Mouse (Mus musculus) CH12.LX (cell line): Measurements from ENCODE around the gene Kank1. TPM values are rescaled to one million over a fixed set of nuclear protein-coding genes. Genes with fewer than 3 reads are reported as not detected.

Source experiments
- DNase-seq: peaks from one replicate; pipeline ENCODE4 v3.0.0-alpha.2; 2013; ENCODE audit errors: extremely low read depth
- H3K27ac ChIP-seq: 2 replicates; pipeline ENCODE4 v1.5.1; 2012; ENCODE audit warnings: low read depth, mild to moderate bottlenecking, control low read depth, moderate library complexity; ENCODE audit not compliant: insufficient read depth
- H3K27me3 ChIP-seq: replicated peaks from 2 replicates; pipeline ENCODE3; 2012; ENCODE audit warnings: inconsistent platforms
- H3K36me3 ChIP-seq, 2 experiments: replicated peaks in 1 of 2; 2 replicates each; pipeline versions ENCODE3 to v1.6.1; 2012; ENCODE audit warnings: inconsistent platforms in 1 of 2, low read length in 1 of 2, mild to moderate bottlenecking in 1 of 2, mixed read lengths in 1 of 2, moderate library complexity in 1 of 2; ENCODE audit not compliant: control insufficient read depth in 1 of 2, insufficient read depth in 1 of 2
- H3K4me1 ChIP-seq, 2 experiments: 2 replicates each; pipeline ENCODE4 v1.6.1; 2012; ENCODE audit warnings: inconsistent platforms in 1 of 2, moderate library complexity in 1 of 2; ENCODE audit not compliant: insufficient read depth in 2 of 2, control insufficient read depth in 1 of 2
- H3K4me2 ChIP-seq: 2 replicates; pipeline ENCODE4 v1.6.1; 2012; ENCODE audit warnings: low read depth, mild to moderate bottlenecking, control low read depth; ENCODE audit not compliant: poor library complexity, insufficient read depth, severe bottlenecking
- H3K4me3 ChIP-seq, 3 experiments: fragments of 150-350 bp in 1 of 3; sonication (generic) in 1 of 3; replicated peaks in 1 of 3; 2 replicates each; pipeline versions ENCODE3 to v1.5.1; 2011 to 2012; ENCODE audit warnings: low read depth in 2 of 3, low read length in 2 of 3, mild to moderate bottlenecking in 2 of 3, moderate library complexity in 2 of 3, control low read depth in 1 of 3, improper control_type of control experiment in 1 of 3, inconsistent platforms in 1 of 3, mixed read lengths in 1 of 3; ENCODE audit not compliant: poor library complexity in 1 of 3
- H3K79me2 ChIP-seq: replicated peaks from 2 replicates; pipeline ENCODE4 v1.6.1; 2012; ENCODE audit warnings: mild to moderate bottlenecking, moderate library complexity; ENCODE audit not compliant: control insufficient read depth, poor library complexity, insufficient read depth, severe bottlenecking; ENCODE audit errors: extremely low read depth
- H3K9ac ChIP-seq: 2 replicates; pipeline ENCODE4 v1.6.1; 2012; ENCODE audit warnings: low read depth, mild to moderate bottlenecking, control low read depth, moderate library complexity; ENCODE audit not compliant: insufficient read depth
- H3K9me3 ChIP-seq: replicated peaks from 2 replicates; pipeline ENCODE3; 2012; ENCODE audit warnings: low read length, inconsistent platforms, mixed read lengths
- BHLHE40 ChIP-seq: IDR thresholded peaks from 2 replicates; pipeline ENCODE4 v1.6.1; 2011; ENCODE audit warnings: mild to moderate bottlenecking, low read depth, low read length, improper control_type of control experiment
- CHD1 ChIP-seq: IDR thresholded peaks from 2 replicates; pipeline ENCODE4 v1.6.1; 2012; ENCODE audit warnings: low read depth, low read length, improper control_type of control experiment, inconsistent platforms
- CTCF ChIP-seq, 2 experiments: IDR thresholded peaks in 1 of 2; conservative IDR thresholded peaks in 1 of 2; 2 replicates each; pipeline ENCODE4 v1.5.1; 2011 to 2012; ENCODE audit warnings: low read depth in 2 of 2, low read length in 2 of 2, improper control_type of control experiment in 1 of 2, inconsistent platforms in 1 of 2, mild to moderate bottlenecking in 1 of 2, moderate library complexity in 1 of 2
- E2F4 ChIP-seq: IDR thresholded peaks from 2 replicates; pipeline ENCODE4 v1.6.1; 2011; ENCODE audit warnings: low read depth, low read length, improper control_type of control experiment; ENCODE audit not compliant: insufficient replicate concordance
- ETS1 ChIP-seq: conservative IDR thresholded peaks from 2 replicates; pipeline ENCODE4 v1.6.1; 2012; ENCODE audit warnings: low read depth, mild to moderate bottlenecking, inconsistent platforms, low read length, improper control_type of control experiment, moderate library complexity
- GABPA ChIP-seq: IDR thresholded peaks from 2 replicates; pipeline ENCODE4 v1.6.1; 2012; ENCODE audit warnings: low read depth, low read length, improper control_type of control experiment, inconsistent platforms; ENCODE audit not compliant: insufficient replicate concordance
- HCFC1 ChIP-seq: IDR thresholded peaks from 2 replicates; pipeline ENCODE4 v1.6.1; 2012; ENCODE audit warnings: low read depth, mild to moderate bottlenecking, inconsistent platforms, low read length, improper control_type of control experiment
- JUND ChIP-seq: conservative IDR thresholded peaks from 2 replicates; pipeline ENCODE4 v1.6.1; 2011; ENCODE audit warnings: low read depth, low read length, improper control_type of control experiment
- MAX ChIP-seq: IDR thresholded peaks from 2 replicates; pipeline ENCODE4 v1.6.1; 2011; ENCODE audit warnings: low read length, improper control_type of control experiment
- MAZ ChIP-seq: IDR thresholded peaks from 2 replicates; pipeline ENCODE4 v1.6.1; 2012; ENCODE audit warnings: low read depth, mild to moderate bottlenecking, inconsistent platforms, low read length, improper control_type of control experiment, moderate library complexity
- MEF2A ChIP-seq: IDR thresholded peaks from 2 replicates; pipeline ENCODE4 v1.6.1; 2014; ENCODE audit warnings: low read depth, mild to moderate bottlenecking, inconsistent platforms, low read length, improper control_type of control experiment, borderline replicate concordance
- NELFE ChIP-seq: IDR thresholded peaks from 2 replicates; pipeline ENCODE4 v1.6.1; 2011; ENCODE audit warnings: low read depth, low read length, improper control_type of control experiment
- PAX5 ChIP-seq: IDR thresholded peaks from 2 replicates; pipeline ENCODE4 v1.6.1; 2012; ENCODE audit warnings: low read length, inconsistent platforms, mixed read lengths
- POLR2A ChIP-seq: IDR thresholded peaks from 2 replicates; pipeline ENCODE4 v1.6.1; 2011; ENCODE audit warnings: low read depth, mild to moderate bottlenecking, improper control_type of control experiment, low read length
- POLR2AphosphoS2 ChIP-seq: IDR thresholded peaks from 2 replicates; pipeline ENCODE4 v1.6.1; 2011; ENCODE audit warnings: low read depth, low read length, improper control_type of control experiment
- RCOR1 ChIP-seq: conservative IDR thresholded peaks from 2 replicates; pipeline ENCODE4 v1.6.1; 2012; ENCODE audit warnings: low read depth, mild to moderate bottlenecking, inconsistent platforms, low read length, improper control_type of control experiment
- SIN3A ChIP-seq: IDR thresholded peaks from 2 replicates; pipeline ENCODE4 v1.6.1; 2012; ENCODE audit warnings: low read length, improper control_type of control experiment, inconsistent platforms
- TBP ChIP-seq: conservative IDR thresholded peaks from 2 replicates; pipeline ENCODE4 v1.6.1; 2011; ENCODE audit warnings: low read depth, low read length, improper control_type of control experiment
- TCF12 ChIP-seq: IDR thresholded peaks from 2 replicates; pipeline ENCODE4 v1.6.1; 2014; ENCODE audit warnings: low read depth, mild to moderate bottlenecking, inconsistent platforms, low read length, improper control_type of control experiment
- UBTF ChIP-seq: IDR thresholded peaks from 2 replicates; pipeline ENCODE4 v1.6.1; 2012; ENCODE audit warnings: low read depth, mild to moderate bottlenecking, inconsistent platforms, low read length, improper control_type of control experiment, moderate library complexity
- USF1 ChIP-seq: IDR thresholded peaks from 2 replicates; pipeline ENCODE4 v1.6.1; 2014; ENCODE audit warnings: low read depth, mild to moderate bottlenecking, inconsistent platforms, low read length, improper control_type of control experiment
- USF2 ChIP-seq: conservative IDR thresholded peaks from 2 replicates; pipeline ENCODE4 v1.6.1; 2011; ENCODE audit warnings: low read depth, low read length, improper control_type of control experiment
- ZC3H11A ChIP-seq: IDR thresholded peaks from 2 replicates; pipeline ENCODE4 v1.6.1; 2012; ENCODE audit warnings: low read depth, mild to moderate bottlenecking, inconsistent platforms, low read length, improper control_type of control experiment
- ZNF384 ChIP-seq: IDR thresholded peaks from 2 replicates; pipeline ENCODE4 v1.6.1; 2012; ENCODE audit warnings: low read depth, low read length, improper control_type of control experiment, inconsistent platforms
- dilution Hi-C: fragments of 300-500 bp; cut with MboI; formaldehyde crosslinking; loops from 2 replicates; pipeline ENCODE4 v1.14.3; 2020; ENCODE audit warnings: low sequenced_read_pairs; ENCODE audit not compliant: extremely low pct_unique_long_range_greater_than_20kb, extremely low pct_ligation_motif_present
- in situ Hi-C: fragments of 300-500 bp; cut with MboI; formaldehyde crosslinking; loops from 3 replicates; pipeline ENCODE4 v1.14.3; 2019; ENCODE audit warnings: low sequenced_read_pairs, low pct_ligation_motif_present, low pct_unique_long_range_greater_than_20kb, mixed read lengths
- polyA plus RNA-seq: library from polyadenylated mRNA; unstranded; fragments of >175 nt; gene quantifications from 2 replicates; pipeline ENCODE4 v1.2.1, GENCODE M21; 2012; ENCODE audit warnings: low read depth; ENCODE audit not compliant: insufficient read length
- total RNA-seq, 2 experiments: library from RNA; depleted of rRNA; stranded (reverse); fragments of 300-350 nt in 1 of 2; fragments of >200 nt in 1 of 2; gene quantifications; 2 replicates each; pipeline ENCODE4 v1.2.3; 2012 to 2014

Gene Kank1
- total and polyA plus RNA-seq, 3 experiments: 0.10 to 0.13 (median 0.12) TPM

DNA sequence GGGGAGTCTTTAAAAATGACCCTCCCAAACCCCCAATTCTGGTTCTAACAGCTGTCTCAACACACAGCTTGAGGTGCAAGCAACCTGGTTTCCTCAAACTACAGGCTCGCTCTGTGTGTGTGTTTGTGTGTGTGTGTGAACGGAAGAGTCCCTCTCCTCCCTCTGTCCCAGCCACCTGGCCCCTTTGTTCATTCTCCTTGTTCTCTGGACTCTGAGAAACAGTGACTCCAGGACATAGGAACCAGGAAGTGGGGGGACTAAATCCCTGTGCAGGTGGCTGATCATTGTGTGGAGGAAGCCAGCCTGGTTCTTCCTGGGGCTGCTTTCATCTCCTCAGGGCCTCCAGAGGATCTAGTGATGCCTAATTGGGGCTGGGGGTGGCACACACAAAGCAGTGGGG, 46.9 kb downstream of the Kank1 start:
- H3K4me1 ChIP-seq: no peaks in the 10 kb centered on the region
- no peak for DNase-seq
- in situ Hi-C loops: no loop called here
- H3K4me2 ChIP-seq: no peak overlapping the region
- no peaks in the 10 kb centered on the region for H3K9me3 ChIP-seq
- H3K36me3 ChIP-seq: no peaks in the 10 kb centered on the region
- no peak overlapping the region for H3K9ac ChIP-seq
- no peaks in the 10 kb centered on the region for H3K79me2 ChIP-seq
- H3K27ac ChIP-seq: no peak overlapping the region
- H3K4me3 ChIP-seq: no peak overlapping the region
- no peak for TF ChIP-seq ETS1
- no peak for TF ChIP-seq POLR2A
- no peak for TF ChIP-seq E2F4
- no peak for TF ChIP-seq BHLHE40
- no peak for TF ChIP-seq TBP
- TF ChIP-seq MAZ: no peak
- TF ChIP-seq MAX: no peak
- TF ChIP-seq TCF12: no peak
- no peak for TF ChIP-seq NELFE
- no peak for TF ChIP-seq USF2
- no peak for TF ChIP-seq POLR2AphosphoS2
- TF ChIP-seq RCOR1: no peak
- TF ChIP-seq USF1: no peak
- TF ChIP-seq SIN3A: no peak
- no peak for TF ChIP-seq CTCF (conservative IDR thresholded peaks at IDR 0.05 in 1 of 2, IDR thresholded peaks at IDR 0.05 in 1 of 2; ENCODE audit: low read depth in 2 of 2, low read length in 2 of 2)
- no peak for TF ChIP-seq GABPA
- no peaks in the 10 kb centered on the region for H3K27me3 ChIP-seq
- dilution Hi-C loops: no loop called here

DNA sequence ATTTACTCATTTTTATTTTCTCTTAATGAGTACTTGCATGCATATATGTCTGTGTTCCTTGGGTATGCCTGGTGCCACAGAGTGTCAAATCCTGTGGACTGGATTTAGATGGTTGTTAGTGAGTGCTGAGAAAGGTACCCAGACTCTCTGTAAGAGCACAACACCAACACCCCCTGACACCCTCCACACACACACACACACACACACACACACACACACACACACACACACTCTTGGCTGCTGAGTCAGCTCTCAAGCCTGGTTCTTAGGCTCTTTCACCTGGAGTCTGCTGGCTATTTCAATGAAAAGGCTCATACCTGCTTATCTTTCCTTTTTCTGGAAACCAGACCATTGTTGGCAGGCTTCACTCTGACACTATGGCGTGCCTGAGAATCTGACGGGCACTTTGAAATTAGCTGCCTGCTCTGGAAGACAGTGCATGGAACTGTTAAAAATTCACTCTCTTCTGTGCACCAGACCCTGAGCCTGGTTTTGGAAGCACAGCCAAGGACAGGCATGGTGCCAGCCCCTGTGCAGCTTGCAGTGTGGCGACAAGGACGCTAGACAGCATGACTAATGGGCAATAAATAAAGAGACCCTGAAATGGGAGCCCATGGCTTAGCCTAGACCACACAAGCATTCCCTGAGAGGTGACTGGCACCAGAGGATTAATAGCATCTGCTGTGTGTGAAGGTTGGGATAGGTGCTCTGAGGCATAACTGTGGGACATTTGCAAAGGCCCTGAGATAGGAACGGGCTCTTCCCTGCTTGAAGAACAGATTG, 49.2 kb downstream of the Kank1 start:
- Histone ChIP-seq H3K4me3 (no peak overlapping the region), H3K4me1 (no peaks in the 10 kb centered on the region), H3K4me2 (no peak overlapping the region), H3K27ac (no peak overlapping the region), H3K9me3 (no peaks in the 10 kb centered on the region), H3K36me3 (no peaks in the 10 kb centered on the region), H3K79me2 (no peaks in the 10 kb centered on the region), H3K9ac (no peak overlapping the region), H3K27me3 (no peaks in the 10 kb centered on the region)
- in situ Hi-C loops (no loop called here), dilution Hi-C loops (no loop called here)
- TF ChIP-seq MAX: no peak
- no peak for TF ChIP-seq USF1
- no peak for TF ChIP-seq CTCF (conservative IDR thresholded peaks at IDR 0.05 in 1 of 2, IDR thresholded peaks at IDR 0.05 in 1 of 2; ENCODE audit: low read depth in 2 of 2, low read length in 2 of 2)
- TF ChIP-seq MEF2A: no peak
- no peak for TF ChIP-seq CHD1
- no peak for TF ChIP-seq UBTF
- TF ChIP-seq JUND: no peak
- no peak for TF ChIP-seq ETS1
- no peak for TF ChIP-seq BHLHE40
- TF ChIP-seq PAX5: no peak
- no peak for TF ChIP-seq ZC3H11A
- TF ChIP-seq ZNF384: no peak
- no peak for TF ChIP-seq HCFC1
- DNase-seq: no peak
